Mouse (Mus musculus): ENCODE results near the gene Gpr33. TPM values are rescaled to one million over a fixed set of nuclear protein-coding genes. Genes with fewer than 3 reads are reported as not detected.

Gpr33 gene
- polyA plus RNA-seq (2015; fragmentation: Illumina TruSeq; extraction: RNeasy Lipid Tissue Mini Kit (QIAGEN cat#74804); ENCODE audit: insufficient read depth, low read depth, low replicate concordance): not detected

GRCm38 (mm10) chr12:52027963-52028362 lies at the start of gene Gpr33:
TSS of gene Gpr33 (minus strand) at chr12:52028063.

GRCm38 (mm10) chr12:52005877-52006632 lies 21.8 kb downstream of the Gpr33 start, which contains the start of gene Dtd2:
TSS of gene Dtd2 (minus strand) at chr12:52006501.

Other genes with a start within 250 kb of the Gpr33 start
- gene Hectd1, start 198.5 kb downstream of the Gpr33 start, polyA plus RNA-seq (2015; fragmentation: Illumina TruSeq; extraction: RNeasy Lipid Tissue Mini Kit (QIAGEN cat#74804); ENCODE audit: insufficient read depth, low read depth, low replicate concordance): 7.2 TPM
- 3.9 TPM for gene Heatr5a, start 56.7 kb downstream of the Gpr33 start, polyA plus RNA-seq (2015; fragmentation: Illumina TruSeq; extraction: RNeasy Lipid Tissue Mini Kit (QIAGEN cat#74804); ENCODE audit: insufficient read depth, low read depth, low replicate concordance)
- gene Dtd2, start 21.6 kb downstream of the Gpr33 start, polyA plus RNA-seq (2015; fragmentation: Illumina TruSeq; extraction: RNeasy Lipid Tissue Mini Kit (QIAGEN cat#74804); ENCODE audit: insufficient read depth, low read depth, low replicate concordance): 1.1 TPM
- gene Nubpl, start 69.7 kb upstream of the Gpr33 start, polyA plus RNA-seq (2015; fragmentation: Illumina TruSeq; extraction: RNeasy Lipid Tissue Mini Kit (QIAGEN cat#74804); ENCODE audit: insufficient read depth, low read depth, low replicate concordance): 0.54 TPM